Mouse (Mus musculus): ENCODE measurements at regions not wholly inside any gene's neighbourhood (a gene's known extent, or its start where the extent isn't known, plus 50 kb on each side); places are given as distances from the start of the nearest gene placed in this dataset.

- TF ChIP-seq EP300 (IDR thresholded peaks at IDR 0.05; ENCODE audit: insufficient read depth, low read depth, low read length) = no peak
- no peak for TF ChIP-seq CTCF (IDR thresholded peaks at IDR 0.05; ENCODE audit: low read depth, low read length)
Measured at GRCm38 (mm10) chr5:46202457-46202772, 345.0 kb upstream of the Lcorl start.

All from ES-Bruce4 (cell line).